Mouse (Mus musculus) embryonic facial prominence, embryonic 14.5 days (tissue): Measurements from ENCODE around the gene Ppp4r1. TPM values are rescaled to one million over a fixed set of nuclear protein-coding genes. Genes with fewer than 3 reads are reported as not detected.
A peak's percentile ranks its signal among the peaks of the same experiment; 100 is the strongest.

ENCODE experiments used
- ATAC-seq: fragments of 200-750 bp; cut with Nextera tagmentation; 2 replicates; pipeline ENCODE4 v1.8.0; 2017; ENCODE audit warnings: low read depth, moderate number of reproducible peaks, moderate TSS enrichment
- DNase-seq: peaks from one replicate; pipeline ENCODE4 v3.0.0-alpha.2; 2015; ENCODE audit warnings: low spot score
- H3K27ac ChIP-seq: fragments of 300-500 bp; sonication (generic); replicated peaks from 2 replicates; pipeline ENCODE4 v1.5.1; 2014; ENCODE audit warnings: low read depth, mild to moderate bottlenecking, low read length, moderate library complexity
- H3K27me3 ChIP-seq: fragments of 300-500 bp; sonication (generic); replicated peaks from 2 replicates; pipeline ENCODE4 v1.6.1; 2014; ENCODE audit warnings: low read length; ENCODE audit not compliant: control insufficient read depth, insufficient read depth
- H3K36me3 ChIP-seq: fragments of 300-500 bp; sonication (generic); 2 replicates; pipeline ENCODE4 v1.6.1; 2014; ENCODE audit warnings: low read length, mixed read lengths; ENCODE audit not compliant: control insufficient read depth, insufficient read depth
- H3K4me1 ChIP-seq: fragments of 300-500 bp; sonication (generic); 2 replicates; pipeline ENCODE4 v1.6.1; 2014; ENCODE audit warnings: antibody characterized with exemption, low read length; ENCODE audit not compliant: control insufficient read depth, insufficient read depth
- H3K4me2 ChIP-seq: fragments of 300-500 bp; sonication (generic); 2 replicates; pipeline ENCODE4 v1.6.1; 2014; ENCODE audit warnings: low read depth, mild to moderate bottlenecking, low read length, moderate library complexity, mixed read lengths
- H3K4me3 ChIP-seq: fragments of 300-500 bp; sonication (generic); 2 replicates; pipeline ENCODE4 v1.5.1; 2014; ENCODE audit warnings: low read depth, mild to moderate bottlenecking, low read length
- H3K9ac ChIP-seq: fragments of 300-500 bp; sonication (generic); 2 replicates; pipeline ENCODE4 v1.6.1; 2014; ENCODE audit warnings: low read depth, mild to moderate bottlenecking, low read length, moderate library complexity, mixed read lengths
- H3K9me3 ChIP-seq: fragments of 300-500 bp; sonication (generic); 2 replicates; pipeline ENCODE4 v1.6.1; 2016; ENCODE audit warnings: low read length; ENCODE audit not compliant: control insufficient read depth
- WGBS: fragments of 180-500 bp; shearing (Covaris S2); extraction: QIAGEN DNeasy Blood & Tissue Kit; methylation state at CpG from one replicate; pipeline ENCODE4 v1.1.7; 2014; 5-methylcytosine and 5-hydroxymethylcytosine counted together
- polyA plus RNA-seq: library from polyadenylated mRNA; unstranded; fragments of >200 nt; fragmentation: Nextera tagmentation; extraction: Ambion mirVana; gene quantifications from 2 replicates; pipeline ENCODE4 v1.2.1, GENCODE M21; 2014

Ppp4r1 gene
- polyA plus RNA-seq, 1 experiment from 2014 or later: 39.5 TPM

- Histone ChIP-seq H3K4me1 (peaks cover 7% of the 10 kb centered on the region), H3K9ac (no peak overlapping the region), H3K36me3 (peaks cover 9% of the 10 kb centered on the region; the same call in 1 of the 2 replicates), H3K4me2 (no peak overlapping the region), H3K27me3 (no peaks in the 10 kb centered on the region), H3K9me3 (no peaks in the 10 kb centered on the region), H3K4me3 (no peak overlapping the region), H3K27ac (no peak overlapping the region)
- ATAC-seq (no peak), DNase-seq (no peak)
- WGBS: 87% methylated on average over 2 of the region's 2 CpGs
Observed at GRCm38 (mm10) chr17:65780970-65781369, 1.4 kb upstream of the Ppp4r1 start.

DNA sequence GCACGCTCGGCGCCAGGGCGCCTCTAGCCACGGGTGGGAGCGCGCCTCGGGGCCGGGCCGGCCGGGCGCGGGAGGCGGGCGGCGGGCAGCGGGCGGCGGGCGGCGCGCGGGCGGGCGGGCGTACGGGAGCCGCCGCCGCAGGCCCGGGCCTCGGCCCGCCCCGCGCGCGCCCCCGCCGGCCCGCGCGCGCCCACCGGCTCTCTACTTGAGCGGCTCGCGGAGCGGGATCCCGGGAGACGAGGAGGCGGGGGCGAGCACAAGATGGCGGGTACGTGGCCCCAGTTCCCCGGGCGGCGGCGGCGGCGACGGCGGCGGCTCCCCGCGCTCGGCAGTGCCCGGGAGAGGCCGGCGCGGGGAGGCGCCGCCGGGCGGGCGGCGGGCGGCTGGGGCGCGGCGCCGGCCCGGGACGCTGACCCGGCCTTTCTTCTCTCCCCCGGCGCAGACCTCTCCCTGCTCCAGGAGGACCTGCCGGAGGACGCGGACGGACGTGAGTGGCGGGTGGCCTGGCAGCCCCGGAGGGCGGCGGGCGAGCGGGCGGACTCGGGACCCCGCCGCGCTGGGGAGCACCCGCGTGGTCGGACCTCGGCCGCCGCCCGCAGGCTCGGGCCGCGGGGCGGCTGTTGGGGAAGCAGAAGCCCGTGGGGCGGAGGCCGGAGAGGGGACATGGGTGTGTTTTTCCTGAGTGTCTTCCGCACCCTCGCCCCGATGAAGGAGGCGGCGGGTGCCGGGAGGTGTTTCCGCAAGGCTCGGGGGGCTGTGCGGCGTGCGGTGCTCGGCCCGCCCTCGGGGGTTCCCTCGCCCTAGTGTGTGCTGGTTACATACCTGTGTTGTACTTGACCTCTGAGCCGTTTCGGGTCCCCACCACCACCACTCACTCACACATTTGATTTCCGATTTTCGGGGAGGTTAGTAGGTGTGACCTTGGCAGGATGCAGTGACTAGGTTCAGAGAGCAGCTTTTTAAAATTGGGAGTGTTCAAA, 1.1 kb downstream of the Ppp4r1 start:
- Histone ChIP-seq H3K4me2 (peak overlapping the region; percentile 76), H3K9ac (peak overlapping the region; percentile 99), H3K9me3 (no peaks in the 10 kb centered on the region), H3K27me3 (no peaks in the 10 kb centered on the region), H3K4me1 (peaks cover 7% of the 10 kb centered on the region), H3K36me3 (peaks cover 20% of the 10 kb centered on the region; the same call in 1 of the 2 replicates), H3K27ac (peak overlapping the region; percentile 99), H3K4me3 (peak overlapping the region; percentile 96)
- ATAC-seq (peak; percentile 64), DNase-seq (peak; percentile 90)
- WGBS: under 1% methylated on average over 19 of the region's 135 CpGs

GRCm38 (mm10) chr17:65784610-65785140, 2.3 kb downstream of the Ppp4r1 start:
- Histone ChIP-seq H3K9me3 (no peaks in the 10 kb centered on the region), H3K9ac (peak overlapping the region; percentile 20; the same call in 1 of the 2 replicates), H3K4me3 (peak overlapping the region; percentile 96), H3K27me3 (no peaks in the 10 kb centered on the region), H3K36me3 (peaks cover 20% of the 10 kb centered on the region; the same call in 1 of the 2 replicates), H3K27ac (peak overlapping the region; percentile 99), H3K4me1 (peaks cover 7% of the 10 kb centered on the region), H3K4me2 (peak overlapping the region; percentile 76)
- ATAC-seq (no peak), DNase-seq (peak; percentile 28)
- WGBS: 57% methylated on average over 8 of the region's 8 CpGs

DNA sequence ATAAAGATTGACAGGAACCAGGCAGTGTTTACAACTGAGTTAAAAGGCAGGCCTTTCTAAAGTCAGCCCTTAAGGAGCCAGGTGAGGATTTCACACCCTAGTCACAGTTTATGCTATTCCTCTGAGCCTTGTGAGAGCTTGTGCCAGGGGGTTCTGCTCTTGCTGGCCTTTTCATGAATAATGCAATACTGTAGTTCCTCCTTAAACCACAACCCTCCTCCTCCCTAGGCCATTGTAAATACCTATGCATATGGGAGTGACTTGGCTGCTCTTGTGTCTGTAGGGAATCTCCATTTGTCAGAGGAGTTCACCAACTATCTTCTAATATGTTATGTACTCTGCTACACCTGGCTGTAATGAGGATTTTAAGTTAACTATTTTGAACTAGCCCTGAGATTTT, 3.3 kb downstream of the Ppp4r1 start:
- DNase-seq (no peak), ATAC-seq (no peak)
- no peak overlapping the region for H3K27ac ChIP-seq
- H3K27me3 ChIP-seq: no peaks in the 10 kb centered on the region
- no peak overlapping the region for H3K4me2 ChIP-seq
- H3K4me1 ChIP-seq: peaks cover 7% of the 10 kb centered on the region
- H3K4me3 ChIP-seq: no peak overlapping the region
- peaks cover 20% of the 10 kb centered on the region; the same call in 1 of the 2 replicates for H3K36me3 ChIP-seq
- H3K9ac ChIP-seq: no peak overlapping the region
- H3K9me3 ChIP-seq: no peaks in the 10 kb centered on the region

GRCm38 (mm10) chr17:65786225-65786624, 3.9 kb downstream of the Ppp4r1 start:
- DNase-seq (no peak), ATAC-seq (no peak)
- H3K9me3 ChIP-seq: no peaks in the 10 kb centered on the region
- WGBS: 76% methylated on average over 6 of the region's 7 CpGs
- no peaks in the 10 kb centered on the region for H3K27me3 ChIP-seq
- H3K4me3 ChIP-seq: no peak overlapping the region
- no peak overlapping the region for H3K27ac ChIP-seq
- H3K36me3 ChIP-seq: peaks cover 20% of the 10 kb centered on the region; the same call in 1 of the 2 replicates
- peaks cover 7% of the 10 kb centered on the region for H3K4me1 ChIP-seq
- H3K9ac ChIP-seq: no peak overlapping the region
- H3K4me2 ChIP-seq: no peak overlapping the region

- H3K4me3 ChIP-seq: no peak overlapping the region
- 97% methylated on average over 4 of the region's 4 CpGs for WGBS
Observed at GRCm38 (mm10) chr17:65787261-65787660, 4.9 kb downstream of the Ppp4r1 start.

GRCm38 (mm10) chr17:65788542-65789291, 6.3 kb downstream of the Ppp4r1 start:
- Histone ChIP-seq H3K27me3 (no peaks in the 10 kb centered on the region), H3K36me3 (peaks cover 20% of the 10 kb centered on the region; the same call in 1 of the 2 replicates), H3K9me3 (no peaks in the 10 kb centered on the region), H3K9ac (no peak overlapping the region), H3K4me3 (no peak overlapping the region), H3K4me1 (peaks cover 7% of the 10 kb centered on the region; the same call in 1 of the 2 replicates), H3K27ac (no peak overlapping the region), H3K4me2 (no peak overlapping the region)
- ATAC-seq (peak; percentile 60; the same call in 1 of the 2 replicates), DNase-seq (peak; percentile 44)
- 72% methylated on average over 12 of the region's 12 CpGs for WGBS

More at GRCm38 (mm10) chr17:65787261-65787660, 4.9 kb downstream of the Ppp4r1 start:
- ATAC-seq (no peak), DNase-seq (no peak)
- H3K4me1 ChIP-seq: peaks cover 7% of the 10 kb centered on the region; the same call in 1 of the 2 replicates
- no peaks in the 10 kb centered on the region for H3K9me3 ChIP-seq
- no peak overlapping the region for H3K27ac ChIP-seq
- no peak overlapping the region for H3K9ac ChIP-seq
- H3K36me3 ChIP-seq: peaks cover 20% of the 10 kb centered on the region; the same call in 1 of the 2 replicates
- no peak overlapping the region for H3K4me2 ChIP-seq
- no peaks in the 10 kb centered on the region for H3K27me3 ChIP-seq

GRCm38 (mm10) chr17:65789576-65789975, 7.2 kb downstream of the Ppp4r1 start:
- Histone ChIP-seq H3K4me2 (no peak overlapping the region), H3K9me3 (no peaks in the 10 kb centered on the region), H3K4me3 (no peak overlapping the region), H3K27ac (no peak overlapping the region), H3K4me1 (peaks cover 6% of the 10 kb centered on the region; the same call in 1 of the 2 replicates), H3K9ac (no peak overlapping the region), H3K27me3 (no peaks in the 10 kb centered on the region), H3K36me3 (peaks cover 20% of the 10 kb centered on the region; the same call in 1 of the 2 replicates)
- ATAC-seq (no peak), DNase-seq (no peak)
- 92% methylated on average over 6 of the region's 6 CpGs for WGBS
